Comparison of ENCODE assay signal across 1 mouse cellular context in genomic region chr11:100536466-100536865, GRCm38 (mm10).
TF ChIP-seq lines count a peak whose summit lies in the region.

No protein-coding gene starts in this region.

TF ChIP-seq in MEL, 35 proteins besides CTCF, POLR2A, EP300 and RAD21:
- TF ChIP-seq TAL1 (IDR thresholded peaks at IDR 0.05; ENCODE audit: low read length) (peak; percentile 19; the same call in 1 of the 2 replicates), USF1 (IDR thresholded peaks at IDR 0.05; ENCODE audit: low read depth, low read length) (no peak)
TF ChIP-seq in MEL: peak in this region for 1.
